Mouse (Mus musculus) lung, postnatal 0 days (tissue): ENCODE data around the gene Sdc4. TPM values are rescaled to one million over a fixed set of nuclear protein-coding genes. Genes with fewer than 3 reads are reported as not detected.

Source experiments
- ATAC-seq: fragments of 200-750 bp; cut with Nextera tagmentation; 2 replicates; pipeline ENCODE4 v1.8.0; 2017; ENCODE audit warnings: moderate library complexity
- DNase-seq: peaks from one replicate; pipeline ENCODE4 v3.0.0-alpha.2; 2016; ENCODE audit warnings: low spot score
- H3K27ac ChIP-seq: fragments of 300-500 bp; sonication (generic); 2 replicates; pipeline ENCODE4 v1.5.1; 2014; ENCODE audit warnings: antibody characterized with exemption, mild to moderate bottlenecking, low read length, mixed read lengths
- H3K27me3 ChIP-seq: fragments of 300-500 bp; sonication (generic); replicated peaks from 2 replicates; pipeline ENCODE4 v1.6.1; 2014; ENCODE audit warnings: low read length, mixed read lengths; ENCODE audit not compliant: insufficient read depth
- H3K36me3 ChIP-seq: fragments of 300-500 bp; sonication (generic); 2 replicates; pipeline ENCODE4 v1.6.1; 2014; ENCODE audit warnings: low read length, mixed read lengths; ENCODE audit not compliant: insufficient read depth
- H3K4me1 ChIP-seq: fragments of 300-500 bp; sonication (generic); 2 replicates; pipeline ENCODE4 v1.6.1; 2014; ENCODE audit warnings: antibody characterized with exemption, low read depth, low read length, mixed read lengths; ENCODE audit not compliant: insufficient read depth
- H3K4me2 ChIP-seq: fragments of 300-500 bp; sonication (generic); replicated peaks from 2 replicates; pipeline ENCODE4 v1.6.1; 2014; ENCODE audit warnings: low read depth, mild to moderate bottlenecking, low read length, moderate library complexity, mixed read lengths
- H3K4me3 ChIP-seq: fragments of 300-500 bp; sonication (generic); 2 replicates; pipeline ENCODE4 v1.5.1; 2014; ENCODE audit warnings: low read depth, low read length
- H3K9ac ChIP-seq: fragments of 300-500 bp; sonication (generic); replicated peaks from 2 replicates; pipeline ENCODE4 v1.6.1; 2014; ENCODE audit warnings: low read depth, mild to moderate bottlenecking
- H3K9me3 ChIP-seq: fragments of 300-500 bp; sonication (generic); 2 replicates; pipeline ENCODE4 v1.6.1; 2016; ENCODE audit warnings: low read length, mixed read lengths
- CTCF ChIP-seq: IDR thresholded peaks from 2 replicates; pipeline ENCODE4 v1.5.1; 2016; ENCODE audit warnings: antibody characterized with exemption, mild to moderate bottlenecking
- EP300 ChIP-seq: IDR thresholded peaks from 2 replicates; pipeline ENCODE4 v1.6.1; 2016; ENCODE audit warnings: antibody characterized with exemption, mild to moderate bottlenecking, control low read depth
- WGBS: fragments of 180-500 bp; shearing (Covaris S2); extraction: QIAGEN DNeasy Blood & Tissue Kit; methylation state at CpG from one replicate; pipeline ENCODE4 v1.1.7; 2014; 5-methylcytosine and 5-hydroxymethylcytosine counted together
- polyA plus RNA-seq: library from polyadenylated mRNA; unstranded; fragments of >200 nt; fragmentation: Nextera tagmentation; extraction: Ambion mirVana; gene quantifications from 2 replicates; pipeline ENCODE4 v1.2.1, GENCODE M21; 2015

Gene Sdc4
- polyA plus RNA-seq, 1 experiment from 2014 or later: 217 TPM

- Histone ChIP-seq H3K9me3 (no peaks in the 10 kb centered on the region), H3K4me3 (no peak overlapping the region), H3K4me1 (peaks cover 16% of the 10 kb centered on the region; the same call in 1 of the 2 replicates), H3K27me3 (no peaks in the 10 kb centered on the region), H3K36me3 (no peaks in the 10 kb centered on the region), H3K27ac (no peak overlapping the region), H3K4me2 (no peak overlapping the region), H3K9ac (no peak overlapping the region)
- TF ChIP-seq CTCF (no peak), EP300 (no peak)
- DNase-seq: no peak
- ATAC-seq: no peak
- 75% methylated on average over 2 of the region's 2 CpGs for WGBS
These were observed 1.0 kb upstream of the Sdc4 start for GRCm38 (mm10) chr2:164444701-164445100.

GRCm38 (mm10) chr2:164443051-164443437 lies 643 bp downstream of the Sdc4 start:
- Histone ChIP-seq H3K4me2 (peak overlapping the region; percentile 72), H3K9ac (peak overlapping the region; percentile 94), H3K36me3 (no peaks in the 10 kb centered on the region), H3K9me3 (no peaks in the 10 kb centered on the region), H3K27ac (peak overlapping the region; percentile 95), H3K4me1 (peaks cover 14% of the 10 kb centered on the region; the same call in 1 of the 2 replicates), H3K4me3 (peak overlapping the region; percentile 77), H3K27me3 (no peaks in the 10 kb centered on the region)
- TF ChIP-seq EP300 (peak; percentile 31; the same call in 1 of the 2 replicates), CTCF (peak; percentile 48)
- ATAC-seq (peak; percentile 93), DNase-seq (peak; percentile 92)
- under 1% methylated on average over 25 of the region's 26 CpGs for WGBS

GRCm38 (mm10) chr2:164442315-164443050 lies 1.2 kb downstream of the Sdc4 start:
- H3K4me3 ChIP-seq: peak overlapping the region; percentile 77
- H3K4me1 ChIP-seq: peaks cover 17% of the 10 kb centered on the region; the same call in 1 of the 2 replicates
- H3K27me3 ChIP-seq: no peaks in the 10 kb centered on the region
- H3K9me3 ChIP-seq: no peaks in the 10 kb centered on the region
- DNase-seq (peak; percentile 68), ATAC-seq (peak; percentile 52)
- 3% methylated on average over 29 of the region's 29 CpGs for WGBS
- peak overlapping the region; percentile 95 for H3K27ac ChIP-seq
- H3K9ac ChIP-seq: peak overlapping the region; percentile 94
- H3K36me3 ChIP-seq: no peaks in the 10 kb centered on the region
- no peak for TF ChIP-seq CTCF
- TF ChIP-seq EP300: no peak
- peak overlapping the region; percentile 72 for H3K4me2 ChIP-seq

- peak overlapping the region; percentile 77 for H3K4me3 ChIP-seq
- H3K4me1 ChIP-seq: peaks cover 23% of the 10 kb centered on the region; the same call in 1 of the 2 replicates
These were observed 2.0 kb downstream of the Sdc4 start for GRCm38 (mm10) chr2:164441731-164442130.

GRCm38 (mm10) chr2:164441155-164441554 lies 2.5 kb downstream of the Sdc4 start:
- H3K4me3 ChIP-seq: peak overlapping the region; percentile 77
- H3K27me3 ChIP-seq: no peaks in the 10 kb centered on the region
- no peak for ATAC-seq
- no peaks in the 10 kb centered on the region for H3K36me3 ChIP-seq
- H3K9ac ChIP-seq: peak overlapping the region; percentile 94
- H3K9me3 ChIP-seq: no peaks in the 10 kb centered on the region
- peak overlapping the region; percentile 95 for H3K27ac ChIP-seq
- TF ChIP-seq EP300 (no peak), CTCF (no peak)
- peak overlapping the region; percentile 72 for H3K4me2 ChIP-seq
- H3K4me1 ChIP-seq: peaks cover 29% of the 10 kb centered on the region
- WGBS: 43% methylated on average over 8 of the region's 8 CpGs
- DNase-seq: no peak

More at GRCm38 (mm10) chr2:164441731-164442130, 2.0 kb downstream of the Sdc4 start:
- TF ChIP-seq EP300 (no peak), CTCF (no peak)
- Histone ChIP-seq H3K4me2 (peak overlapping the region; percentile 72), H3K27me3 (no peaks in the 10 kb centered on the region), H3K36me3 (no peaks in the 10 kb centered on the region), H3K9ac (peak overlapping the region; percentile 94), H3K9me3 (no peaks in the 10 kb centered on the region), H3K27ac (peak overlapping the region; percentile 95)
- DNase-seq (no peak), ATAC-seq (no peak)
- WGBS: 29% methylated on average over 7 of the region's 7 CpGs

GRCm38 (mm10) chr2:164440314-164440713 lies 3.4 kb downstream of the Sdc4 start:
- Histone ChIP-seq H3K4me2 (peak overlapping the region; percentile 72), H3K4me3 (peak overlapping the region; percentile 77; the same call in 1 of the 2 replicates), H3K27me3 (no peaks in the 10 kb centered on the region), H3K9ac (no peak overlapping the region), H3K4me1 (peaks cover 36% of the 10 kb centered on the region), H3K9me3 (no peaks in the 10 kb centered on the region), H3K36me3 (no peaks in the 10 kb centered on the region), H3K27ac (0 out of 2 replicates have a peak overlapping the region, but pooled peaks have one; percentile 3)
- peak; percentile 84 for DNase-seq
- WGBS: 51% methylated on average over 5 of the region's 5 CpGs
- TF ChIP-seq CTCF (no peak), EP300 (peak; percentile 74; the same call in 1 of the 2 replicates)
- peak; percentile 51 for ATAC-seq
